Mouse (Mus musculus) embryonic facial prominence, embryonic 13.5 days (tissue): ENCODE measurements around the gene Ube2q1. TPM values are rescaled to one million over a fixed set of nuclear protein-coding genes. Genes with fewer than 3 reads are reported as not detected.

Experiments
- ATAC-seq: fragments of 200-750 bp; cut with Nextera tagmentation; 2 replicates; pipeline ENCODE4 v1.8.0; 2017; ENCODE audit warnings: low read depth; ENCODE audit not compliant: insufficient number of reproducible peaks, insufficient read depth, low FRiP score, low TSS enrichment
- H3K27ac ChIP-seq: fragments of 300-500 bp; sonication (generic); 2 replicates; pipeline ENCODE4 v1.5.1; 2015; ENCODE audit warnings: moderate library complexity, mild to moderate bottlenecking, inconsistent platforms
- H3K27me3 ChIP-seq: fragments of 300-500 bp; sonication (generic); 2 replicates; pipeline ENCODE4 v1.6.1; 2015; ENCODE audit warnings: mild to moderate bottlenecking, inconsistent platforms
- H3K36me3 ChIP-seq: fragments of 300-500 bp; sonication (generic); 2 replicates; pipeline ENCODE4 v1.6.1; 2015; ENCODE audit warnings: mild to moderate bottlenecking, inconsistent platforms
- H3K4me1 ChIP-seq: fragments of 300-500 bp; sonication (generic); 2 replicates; pipeline ENCODE4 v1.6.1; 2015; ENCODE audit warnings: inconsistent platforms
- H3K4me2 ChIP-seq: fragments of 300-500 bp; sonication (generic); 2 replicates; pipeline ENCODE4 v1.6.1; 2015; ENCODE audit warnings: moderate library complexity, mild to moderate bottlenecking, inconsistent platforms
- H3K4me3 ChIP-seq: fragments of 300-500 bp; sonication (generic); 2 replicates; pipeline ENCODE4 v1.5.1; 2015; ENCODE audit warnings: mild to moderate bottlenecking, inconsistent platforms
- H3K9ac ChIP-seq: fragments of 300-500 bp; sonication (generic); 2 replicates; pipeline ENCODE4 v1.6.1; 2015; ENCODE audit warnings: mild to moderate bottlenecking, inconsistent platforms
- H3K9me3 ChIP-seq: fragments of 300-500 bp; sonication (generic); 2 replicates; pipeline ENCODE4 v1.6.1; 2016; ENCODE audit warnings: inconsistent platforms
- WGBS: fragments of 180-500 bp; shearing (Covaris S2); methylation state at CpG from one replicate; pipeline ENCODE4 v1.1.7; 2015; ENCODE audit warnings: mixed read lengths; 5-methylcytosine and 5-hydroxymethylcytosine counted together
- polyA plus RNA-seq: library from polyadenylated mRNA; unstranded; fragments of >200 nt; fragmentation: Nextera tagmentation; extraction: Ambion mirVana; gene quantifications from 2 replicates; pipeline ENCODE4 v1.2.1, GENCODE M21; 2015

Gene Ube2q1
- polyA plus RNA-seq, 1 experiment from 2014 or later, result 14.2 TPM

- Histone ChIP-seq H3K9ac (no peak overlapping the region), H3K36me3 (no peaks in the 10 kb centered on the region), H3K4me3 (no peak overlapping the region), H3K27ac (no peak overlapping the region), H3K4me1 (no peaks in the 10 kb centered on the region), H3K9me3 (no peaks in the 10 kb centered on the region), H3K4me2 (no peak overlapping the region), H3K27me3 (peaks cover 3% of the 10 kb centered on the region; the same call in 1 of the 2 replicates)
- 75% methylated on average over 5 of the region's 5 CpGs for WGBS
- ATAC-seq, result no peak
Measured at GRCm38 (mm10) chr3:89807881-89808280, 34.5 kb downstream of the Ube2q1 start.

- ATAC-seq, result no peak
- Histone ChIP-seq H3K27me3 (peaks cover 3% of the 10 kb centered on the region; the same call in 1 of the 2 replicates), H3K36me3 (no peaks in the 10 kb centered on the region), H3K4me1 (no peaks in the 10 kb centered on the region), H3K9me3 (no peaks in the 10 kb centered on the region), H3K9ac (no peak overlapping the region), H3K27ac (no peak overlapping the region), H3K4me3 (no peak overlapping the region), H3K4me2 (no peak overlapping the region)
- WGBS, result 50% methylated on average over 9 of the region's 9 CpGs
Measured at GRCm38 (mm10) chr3:89808638-89809037, 35.2 kb downstream of the Ube2q1 start.

GRCm38 (mm10) chr3:89810841-89811240 is 37.4 kb downstream of the Ube2q1 start:
- H3K4me1 ChIP-seq, result no peaks in the 10 kb centered on the region
- no peaks in the 10 kb centered on the region for H3K36me3 ChIP-seq
- no peaks in the 10 kb centered on the region for H3K9me3 ChIP-seq
- no peak overlapping the region for H3K4me3 ChIP-seq
- H3K27me3 ChIP-seq, result peaks cover 6% of the 10 kb centered on the region; the same call in 1 of the 2 replicates
- H3K27ac ChIP-seq, result no peak overlapping the region
- no peak for ATAC-seq
- no peak overlapping the region for H3K4me2 ChIP-seq
- no peak overlapping the region for H3K9ac ChIP-seq

GRCm38 (mm10) chr3:89812166-89812565 is 38.8 kb downstream of the Ube2q1 start:
- H3K9me3 ChIP-seq, result no peaks in the 10 kb centered on the region
- no peaks in the 10 kb centered on the region for H3K36me3 ChIP-seq
- H3K27ac ChIP-seq, result no peak overlapping the region
- 84% methylated on average over 3 of the region's 3 CpGs for WGBS
- peaks cover 6% of the 10 kb centered on the region; the same call in 1 of the 2 replicates for H3K27me3 ChIP-seq
- H3K4me2 ChIP-seq, result no peak overlapping the region
- no peak overlapping the region for H3K9ac ChIP-seq
- H3K4me3 ChIP-seq, result no peak overlapping the region
- ATAC-seq, result no peak
- no peaks in the 10 kb centered on the region for H3K4me1 ChIP-seq

GRCm38 (mm10) chr3:89814051-89814450 is 40.6 kb downstream of the Ube2q1 start:
- Histone ChIP-seq H3K4me1 (no peaks in the 10 kb centered on the region), H3K9me3 (no peaks in the 10 kb centered on the region), H3K27ac (no peak overlapping the region), H3K9ac (no peak overlapping the region), H3K36me3 (no peaks in the 10 kb centered on the region), H3K4me2 (no peak overlapping the region), H3K4me3 (no peak overlapping the region), H3K27me3 (peaks cover 6% of the 10 kb centered on the region; the same call in 1 of the 2 replicates)
- WGBS, result 74% methylated on average over 7 of the region's 7 CpGs
- ATAC-seq, result no peak

GRCm38 (mm10) chr3:89817056-89817455 is 43.6 kb downstream of the Ube2q1 start:
- no peak for ATAC-seq
- WGBS, result 61% methylated on average over 4 of the region's 4 CpGs

GRCm38 (mm10) chr3:89818605-89819004 is 45.2 kb downstream of the Ube2q1 start:
- no peaks in the 10 kb centered on the region for H3K4me1 ChIP-seq
- no peak overlapping the region for H3K9ac ChIP-seq
- 60% methylated on average over 3 of the region's 3 CpGs for WGBS
- no peaks in the 10 kb centered on the region for H3K36me3 ChIP-seq
- H3K27me3 ChIP-seq, result peaks cover 9% of the 10 kb centered on the region
- no peak overlapping the region for H3K4me3 ChIP-seq
- no peak for ATAC-seq
- no peak overlapping the region for H3K4me2 ChIP-seq
- no peak overlapping the region for H3K27ac ChIP-seq
- H3K9me3 ChIP-seq, result no peaks in the 10 kb centered on the region

More at GRCm38 (mm10) chr3:89817056-89817455, 43.6 kb downstream of the Ube2q1 start:
- Histone ChIP-seq H3K4me1 (no peaks in the 10 kb centered on the region), H3K27me3 (peaks cover 11% of the 10 kb centered on the region), H3K9me3 (no peaks in the 10 kb centered on the region), H3K4me3 (no peak overlapping the region), H3K27ac (no peak overlapping the region), H3K36me3 (no peaks in the 10 kb centered on the region), H3K9ac (no peak overlapping the region), H3K4me2 (no peak overlapping the region)

GRCm38 (mm10) chr3:89819897-89820296 is 46.5 kb downstream of the Ube2q1 start:
- ATAC-seq, result no peak
- WGBS, result 68% methylated on average over 7 of the region's 7 CpGs
- H3K4me1 ChIP-seq, result no peaks in the 10 kb centered on the region
- H3K9ac ChIP-seq, result no peak overlapping the region
- H3K27me3 ChIP-seq, result peaks cover 6% of the 10 kb centered on the region
- no peak overlapping the region for H3K4me2 ChIP-seq
- no peak overlapping the region for H3K4me3 ChIP-seq
- no peaks in the 10 kb centered on the region for H3K9me3 ChIP-seq
- H3K27ac ChIP-seq, result no peak overlapping the region
- no peaks in the 10 kb centered on the region for H3K36me3 ChIP-seq

- Histone ChIP-seq H3K4me3 (no peak overlapping the region), H3K9ac (no peak overlapping the region), H3K9me3 (no peaks in the 10 kb centered on the region), H3K4me1 (no peaks in the 10 kb centered on the region), H3K27me3 (peaks cover 6% of the 10 kb centered on the region), H3K36me3 (no peaks in the 10 kb centered on the region), H3K27ac (no peak overlapping the region), H3K4me2 (no peak overlapping the region)
- 86% methylated on average over 12 of the region's 12 CpGs for WGBS
- no peak for ATAC-seq
Measured at GRCm38 (mm10) chr3:89820311-89821095, 47.1 kb downstream of the Ube2q1 start.

GRCm38 (mm10) chr3:89821096-89821513 is 47.7 kb downstream of the Ube2q1 start:
- H3K9me3 ChIP-seq, result no peaks in the 10 kb centered on the region
- no peak overlapping the region for H3K27ac ChIP-seq
- peaks cover 6% of the 10 kb centered on the region for H3K27me3 ChIP-seq
- WGBS, result 89% methylated on average over 11 of the region's 11 CpGs
- no peak for ATAC-seq
- no peak overlapping the region for H3K4me3 ChIP-seq
- no peak overlapping the region for H3K9ac ChIP-seq
- H3K4me2 ChIP-seq, result no peak overlapping the region
- H3K4me1 ChIP-seq, result no peaks in the 10 kb centered on the region
- no peaks in the 10 kb centered on the region for H3K36me3 ChIP-seq

- H3K27ac ChIP-seq, result no peak overlapping the region
- H3K9ac ChIP-seq, result no peak overlapping the region
- WGBS, result 75% methylated on average over 10 of the region's 10 CpGs
- H3K4me3 ChIP-seq, result no peak overlapping the region
- peaks cover 6% of the 10 kb centered on the region; the same call in 1 of the 2 replicates for H3K27me3 ChIP-seq
- no peaks in the 10 kb centered on the region for H3K9me3 ChIP-seq
- H3K4me1 ChIP-seq, result no peaks in the 10 kb centered on the region
- no peaks in the 10 kb centered on the region for H3K36me3 ChIP-seq
- no peak for ATAC-seq
- H3K4me2 ChIP-seq, result no peak overlapping the region
Measured at GRCm38 (mm10) chr3:89821548-89822480, 48.4 kb downstream of the Ube2q1 start.
